Mouse (Mus musculus): ENCODE measurements around the gene Cryba4. TPM values are rescaled to one million over a fixed set of nuclear protein-coding genes. Genes with fewer than 3 reads are reported as not detected.

Cryba4 gene
- polyA plus RNA-seq, 1 experiment: not detected

- H3K36me3 ChIP-seq (ENCODE audit: control insufficient read depth, insufficient read depth, low read length): no peaks in the 10 kb centered on the region
- no peak overlapping the region for H3K4me3 ChIP-seq (ENCODE audit: insufficient read depth, low read depth, low read length)
- H3K27ac ChIP-seq (ENCODE audit: insufficient read depth, low read depth, low read length): no peak overlapping the region
- no peak for TF ChIP-seq POLR2A (IDR thresholded peaks at IDR 0.05; ENCODE audit: low read depth, low read length)
- TF ChIP-seq CTCF (conservative IDR thresholded peaks at IDR 0.05; ENCODE audit: insufficient read depth, insufficient read length, low read depth, low read length): no peak
- no peak for DNase-seq
- no peaks in the 10 kb centered on the region for H3K4me1 ChIP-seq (ENCODE audit: control insufficient read depth, insufficient read depth, low read length)
- no peaks in the 10 kb centered on the region for H3K27me3 ChIP-seq (replicated peaks; ENCODE audit: control insufficient read depth, insufficient read depth, low read length)
- WGBS: 83% methylated on average over 5 of the region's 5 CpGs
Measured at GRCm38 (mm10) chr5:112265110-112265509, 12.8 kb upstream of the Cryba4 start.

- Histone ChIP-seq H3K27me3 (replicated peaks; ENCODE audit: control insufficient read depth, insufficient read depth, low read length) (no peaks in the 10 kb centered on the region), H3K27ac (ENCODE audit: insufficient read depth, low read depth, low read length) (no peak overlapping the region), H3K4me3 (ENCODE audit: insufficient read depth, low read depth, low read length) (no peak overlapping the region), H3K4me1 (ENCODE audit: control insufficient read depth, insufficient read depth, low read length) (no peaks in the 10 kb centered on the region), H3K36me3 (ENCODE audit: control insufficient read depth, insufficient read depth, low read length) (no peaks in the 10 kb centered on the region)
- no peak for DNase-seq
- WGBS: 75% methylated on average over 7 of the region's 7 CpGs
- TF ChIP-seq CTCF (conservative IDR thresholded peaks at IDR 0.05; ENCODE audit: insufficient read depth, insufficient read length, low read depth, low read length): no peak
- TF ChIP-seq POLR2A (IDR thresholded peaks at IDR 0.05; ENCODE audit: low read depth, low read length): no peak
Measured at GRCm38 (mm10) chr5:112264099-112264498, 11.8 kb upstream of the Cryba4 start.

- no peak for DNase-seq
- no peaks in the 10 kb centered on the region for H3K36me3 ChIP-seq (ENCODE audit: control insufficient read depth, insufficient read depth, low read length)
- 76% methylated on average over 3 of the region's 3 CpGs for WGBS
- H3K4me3 ChIP-seq (ENCODE audit: insufficient read depth, low read depth, low read length): no peak overlapping the region
- TF ChIP-seq POLR2A (IDR thresholded peaks at IDR 0.05; ENCODE audit: low read depth, low read length) (no peak), CTCF (conservative IDR thresholded peaks at IDR 0.05; ENCODE audit: insufficient read depth, insufficient read length, low read depth, low read length) (no peak)
- H3K27me3 ChIP-seq (replicated peaks; ENCODE audit: control insufficient read depth, insufficient read depth, low read length): no peaks in the 10 kb centered on the region
- no peaks in the 10 kb centered on the region for H3K4me1 ChIP-seq (ENCODE audit: control insufficient read depth, insufficient read depth, low read length)
- H3K27ac ChIP-seq (ENCODE audit: insufficient read depth, low read depth, low read length): no peak overlapping the region
Measured at GRCm38 (mm10) chr5:112260818-112261217, 8.5 kb upstream of the Cryba4 start.

- H3K36me3 ChIP-seq (ENCODE audit: control insufficient read depth, insufficient read depth, low read length): no peaks in the 10 kb centered on the region
- TF ChIP-seq CTCF (conservative IDR thresholded peaks at IDR 0.05; ENCODE audit: insufficient read depth, insufficient read length, low read depth, low read length) (no peak), POLR2A (IDR thresholded peaks at IDR 0.05; ENCODE audit: low read depth, low read length) (no peak)
- 84% methylated on average over 16 of the region's 16 CpGs for WGBS
- H3K27me3 ChIP-seq (replicated peaks; ENCODE audit: control insufficient read depth, insufficient read depth, low read length): no peaks in the 10 kb centered on the region
- DNase-seq: no peak
- H3K4me1 ChIP-seq (ENCODE audit: control insufficient read depth, insufficient read depth, low read length): no peaks in the 10 kb centered on the region
- no peak overlapping the region for H3K4me3 ChIP-seq (ENCODE audit: insufficient read depth, low read depth, low read length)
- H3K27ac ChIP-seq (ENCODE audit: insufficient read depth, low read depth, low read length): no peak overlapping the region
Measured at GRCm38 (mm10) chr5:112259862-112260650, 7.7 kb upstream of the Cryba4 start.

GRCm38 (mm10) chr5:112257896-112258295 lies 5.6 kb upstream of the Cryba4 start:
- TF ChIP-seq POLR2A (IDR thresholded peaks at IDR 0.05; ENCODE audit: low read depth, low read length): no peak
- TF ChIP-seq CTCF (conservative IDR thresholded peaks at IDR 0.05; ENCODE audit: insufficient read depth, insufficient read length, low read depth, low read length): no peak
- H3K27me3 ChIP-seq (replicated peaks; ENCODE audit: control insufficient read depth, insufficient read depth, low read length): no peaks in the 10 kb centered on the region
- H3K4me1 ChIP-seq (ENCODE audit: control insufficient read depth, insufficient read depth, low read length): no peaks in the 10 kb centered on the region
- H3K36me3 ChIP-seq (ENCODE audit: control insufficient read depth, insufficient read depth, low read length): no peaks in the 10 kb centered on the region
- no peak overlapping the region for H3K27ac ChIP-seq (ENCODE audit: insufficient read depth, low read depth, low read length)
- no peak for DNase-seq
- no peak overlapping the region for H3K4me3 ChIP-seq (ENCODE audit: insufficient read depth, low read depth, low read length)
- WGBS: 70% methylated on average over 3 of the region's 3 CpGs

GRCm38 (mm10) chr5:112256457-112256856 lies 4.1 kb upstream of the Cryba4 start:
- TF ChIP-seq CTCF (conservative IDR thresholded peaks at IDR 0.05; ENCODE audit: insufficient read depth, insufficient read length, low read depth, low read length) (no peak), POLR2A (IDR thresholded peaks at IDR 0.05; ENCODE audit: low read depth, low read length) (no peak)
- no peaks in the 10 kb centered on the region for H3K36me3 ChIP-seq (ENCODE audit: control insufficient read depth, insufficient read depth, low read length)
- H3K27me3 ChIP-seq (replicated peaks; ENCODE audit: control insufficient read depth, insufficient read depth, low read length): no peaks in the 10 kb centered on the region
- no peak overlapping the region for H3K4me3 ChIP-seq (ENCODE audit: insufficient read depth, low read depth, low read length)
- 0 out of 2 replicates have a peak, but pooled peaks cover 3% of the 10 kb centered on the region for H3K4me1 ChIP-seq (ENCODE audit: control insufficient read depth, insufficient read depth, low read length)
- no peak overlapping the region for H3K27ac ChIP-seq (ENCODE audit: insufficient read depth, low read depth, low read length)
- 68% methylated on average over 9 of the region's 9 CpGs for WGBS
- DNase-seq: no peak

- DNase-seq: peak; percentile 80
- no peak within 1 kb of the TSS for H3K27ac ChIP-seq (ENCODE audit: insufficient read depth, low read depth, low read length)
Measured at GRCm38 (mm10) chr5:112255426-112255825, 3.1 kb upstream of the Cryba4 start, which contains the start of gene Crybb1. Gene Crybb1, plus strand, starts transcription at chr5:112255815.

More at GRCm38 (mm10) chr5:112255426-112255825, 3.1 kb upstream of the Cryba4 start, which contains the start of gene Crybb1:
- H3K36me3 ChIP-seq (ENCODE audit: control insufficient read depth, insufficient read depth, low read length): no peaks in the 10 kb centered on the region
- WGBS: 30% methylated on average over 3 of the region's 3 CpGs
- no peak within 1 kb of the TSS for H3K4me3 ChIP-seq (ENCODE audit: insufficient read depth, low read depth, low read length)
- no peaks in the 10 kb centered on the region for H3K27me3 ChIP-seq (replicated peaks; ENCODE audit: control insufficient read depth, insufficient read depth, low read length)
- TF ChIP-seq CTCF (conservative IDR thresholded peaks at IDR 0.05; ENCODE audit: insufficient read depth, insufficient read length, low read depth, low read length) (no peak), POLR2A (IDR thresholded peaks at IDR 0.05; ENCODE audit: low read depth, low read length) (no peak)
- 0 out of 2 replicates have a peak, but pooled peaks cover 4% of the 10 kb centered on the region for H3K4me1 ChIP-seq (ENCODE audit: control insufficient read depth, insufficient read depth, low read length)
